Mouse (Mus musculus): ENCODE data around the gene Gpr4.
A peak's percentile ranks its signal among the peaks of the same experiment; 100 is the strongest.

The Gpr4 gene

GRCm38 (mm10) chr7:19229404-19229803 is 17.1 kb downstream of the Gpr4 start:
- peak; percentile 40 for DNase-seq

- peak; percentile 83 for DNase-seq
Observed at GRCm38 (mm10) chr7:19230041-19230580, 17.8 kb downstream of the Gpr4 start.

GRCm38 (mm10) chr7:19230899-19231298 is 18.6 kb downstream of the Gpr4 start:
- no peak for DNase-seq

GRCm38 (mm10) chr7:19231849-19232248 is 19.5 kb downstream of the Gpr4 start:
- DNase-seq = peak; percentile 86

- DNase-seq = no peak
Observed at GRCm38 (mm10) chr7:19234652-19235051, 22.3 kb downstream of the Gpr4 start.

- no peak for DNase-seq
Observed at GRCm38 (mm10) chr7:19235092-19235671, 22.8 kb downstream of the Gpr4 start.

- no peak for DNase-seq
Observed at GRCm38 (mm10) chr7:19236411-19236810, 24.1 kb downstream of the Gpr4 start.

GRCm38 (mm10) chr7:19238344-19238743 is 26.0 kb downstream of the Gpr4 start:
- no peak for DNase-seq

GRCm38 (mm10) chr7:19239423-19239822 is 27.1 kb downstream of the Gpr4 start:
- DNase-seq = peak; percentile 94

GRCm38 (mm10) chr7:19239986-19240385 is 27.6 kb downstream of the Gpr4 start:
- DNase-seq = no peak

GRCm38 (mm10) chr7:19240905-19241463 is 28.6 kb downstream of the Gpr4 start:
- DNase-seq = no peak

- DNase-seq = no peak
Observed at GRCm38 (mm10) chr7:19242005-19242404, 29.7 kb downstream of the Gpr4 start.

- no peak for DNase-seq
Observed at GRCm38 (mm10) chr7:19243858-19244257, 31.5 kb downstream of the Gpr4 start.

GRCm38 (mm10) chr7:19245083-19245482 is 32.7 kb downstream of the Gpr4 start:
- no peak for DNase-seq

GRCm38 (mm10) chr7:19246855-19247254 is 34.5 kb downstream of the Gpr4 start:
- DNase-seq = no peak

GRCm38 (mm10) chr7:19247511-19247910 is 35.2 kb downstream of the Gpr4 start:
- no peak for DNase-seq

- no peak for DNase-seq
Observed at GRCm38 (mm10) chr7:19252078-19252477, 39.7 kb downstream of the Gpr4 start.

- no peak for DNase-seq
Observed at GRCm38 (mm10) chr7:19253437-19253836, 41.1 kb downstream of the Gpr4 start.

- no peak for DNase-seq
Observed at GRCm38 (mm10) chr7:19255395-19255794, 43.1 kb downstream of the Gpr4 start.

GRCm38 (mm10) chr7:19256567-19256966 is 44.2 kb downstream of the Gpr4 start:
- no peak for DNase-seq

- DNase-seq = peak; percentile 81
Observed at GRCm38 (mm10) chr7:19257390-19258022, 45.2 kb downstream of the Gpr4 start.

GRCm38 (mm10) chr7:19258336-19258735 is 46.0 kb downstream of the Gpr4 start:
- DNase-seq = no peak

GRCm38 (mm10) chr7:19265147-19265546 is 52.8 kb downstream of the Gpr4 start:
- no peak for DNase-seq

Measured in kidney, adult 9 months (tissue).